Mouse (Mus musculus): ENCODE data around the gene Pla2g16. TPM values are rescaled to one million over a fixed set of nuclear protein-coding genes. Genes with fewer than 3 reads are reported as not detected.

Gene Pla2g16
- 53.6 TPM for polyA plus RNA-seq (2015; fragmentation: Illumina TruSeq; extraction: RNeasy Lipid Tissue Mini Kit (QIAGEN cat#74804); ENCODE audit: low read depth, low replicate concordance)

DNA sequence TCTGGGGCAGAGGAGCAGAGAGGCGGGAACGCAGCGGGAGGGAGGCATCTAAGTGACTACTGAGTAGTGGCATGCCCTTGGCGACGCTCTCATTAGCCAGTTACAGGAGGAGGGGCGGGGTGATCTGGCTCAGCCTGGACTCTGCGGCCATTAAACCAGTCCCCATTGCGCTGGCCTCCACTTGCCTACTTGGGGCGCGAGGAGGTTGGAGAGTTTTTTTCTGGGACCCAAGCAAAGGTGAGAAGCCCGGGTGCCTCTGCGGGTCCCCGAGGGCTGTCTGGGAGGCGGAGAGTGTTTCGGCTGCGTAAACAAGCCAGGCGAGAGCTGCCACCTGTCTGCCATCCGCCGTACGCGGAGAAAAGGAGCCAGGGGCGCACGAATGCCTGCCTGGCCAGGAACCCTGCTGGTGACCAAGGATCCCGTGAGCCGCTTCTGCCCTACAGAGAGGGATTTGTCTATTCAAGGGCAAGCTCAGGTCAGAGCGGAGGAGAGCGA lies at the start of gene Pla2g16:
TSS of gene Pla2g16 (plus strand) at position 132 of the 495 bp plus-strand sequence.

DNA sequence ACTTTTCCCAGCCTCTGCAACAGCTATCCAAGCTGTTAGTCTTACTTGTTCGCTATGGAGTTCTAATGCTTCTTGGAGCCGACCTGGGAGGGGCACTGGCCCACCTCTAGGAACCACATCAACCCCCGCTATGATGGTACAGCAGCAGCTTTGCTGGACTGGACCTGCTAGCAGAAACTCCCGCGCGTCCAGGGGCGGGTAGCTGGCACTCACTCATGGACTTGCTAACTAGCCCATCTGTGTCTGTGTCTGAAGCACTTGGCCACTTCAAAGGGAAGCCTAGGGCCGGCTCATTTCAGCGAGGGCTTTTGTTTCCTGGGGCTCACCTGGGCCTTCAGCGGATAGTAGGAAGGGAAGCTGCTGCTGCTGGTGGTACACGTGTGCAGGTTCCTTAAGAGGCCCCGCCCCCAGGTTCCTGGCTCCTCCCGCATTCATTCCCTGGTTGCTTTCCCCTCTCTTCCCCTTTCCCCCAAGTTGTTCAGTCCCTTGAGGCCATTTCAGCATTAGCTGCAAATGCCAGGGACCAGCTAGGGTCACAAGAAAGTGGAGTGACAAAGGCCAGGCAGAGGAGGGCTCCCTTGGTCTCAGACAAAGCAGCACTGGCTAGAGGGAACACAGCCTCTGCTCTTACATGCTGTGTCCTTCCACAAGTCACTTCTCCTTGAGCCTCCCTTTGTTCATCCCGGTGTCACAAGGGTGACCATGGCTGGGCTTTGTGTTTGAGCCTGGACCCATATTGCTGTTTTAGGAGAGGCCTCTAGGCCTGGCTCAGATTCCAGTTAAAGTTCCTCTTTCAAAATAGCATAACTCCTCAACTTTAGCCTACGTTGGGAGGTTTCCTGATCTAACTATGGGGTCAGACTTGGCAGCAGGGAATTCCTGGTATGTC lies 49.8 kb downstream of the Pla2g16 start, which contains the start of gene Lgals12:
TSS of gene Lgals12 (minus strand) at position 393 of the 889 bp plus-strand sequence.

DNA sequence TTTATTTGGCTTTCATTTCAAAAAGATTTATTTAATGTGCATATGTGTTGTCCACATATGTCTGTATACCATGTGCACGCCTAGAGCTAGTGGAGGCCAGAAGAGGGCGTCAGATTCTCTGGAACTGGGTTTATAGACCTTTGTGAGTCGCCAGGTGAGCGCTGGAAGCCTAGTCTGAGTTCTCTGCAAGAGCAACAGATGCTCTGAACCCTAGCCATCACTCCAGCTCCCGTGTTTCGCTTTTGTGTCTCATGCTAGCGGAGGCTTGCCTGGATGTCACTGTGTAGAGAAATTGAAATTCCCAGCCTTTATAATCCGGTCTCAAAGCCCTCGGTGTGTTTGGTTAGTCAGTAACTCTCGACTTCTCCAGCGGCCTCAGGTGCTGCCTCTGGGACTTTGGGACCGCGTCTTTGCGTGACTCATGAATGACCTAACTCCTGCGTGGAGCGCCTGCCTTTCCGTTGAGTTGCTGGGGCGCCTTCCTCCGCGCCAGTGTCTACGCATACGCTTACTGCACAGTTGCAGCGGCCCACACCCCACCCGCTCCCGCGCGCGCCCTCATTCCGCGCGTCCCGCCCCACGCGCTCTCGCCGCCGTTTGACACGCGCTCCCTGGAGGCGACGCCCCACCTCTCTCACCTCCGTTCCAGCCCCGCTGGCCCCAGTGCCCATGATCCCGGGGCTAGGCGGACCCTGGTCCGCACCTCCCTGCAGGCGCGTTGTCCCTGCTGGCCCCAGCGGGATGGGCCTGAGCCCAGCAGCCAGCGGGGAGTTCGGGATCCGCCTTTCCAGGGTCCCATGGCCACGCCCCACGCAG lies 54.9 kb downstream of the Pla2g16 start, which contains the start of gene Hrasls5:
TSS of gene Hrasls5 (plus strand) at position 600 of the 816 bp plus-strand sequence.

Other genes starting within 250 kb of the Pla2g16 start
- gene Mark2, start 215.6 kb upstream of the Pla2g16 start, polyA plus RNA-seq (2015; fragmentation: Illumina TruSeq; extraction: RNeasy Lipid Tissue Mini Kit (QIAGEN cat#74804); ENCODE audit: low read depth, low replicate concordance): 60.8 TPM
- 20.1 TPM for gene Spindoc, start 174.5 kb upstream of the Pla2g16 start, polyA plus RNA-seq (2015; fragmentation: Illumina TruSeq; extraction: RNeasy Lipid Tissue Mini Kit (QIAGEN cat#74804); ENCODE audit: low read depth, low replicate concordance)
- gene 2700081O15Rik, start 139.8 kb upstream of the Pla2g16 start, polyA plus RNA-seq (2015; fragmentation: Illumina TruSeq; extraction: RNeasy Lipid Tissue Mini Kit (QIAGEN cat#74804); ENCODE audit: low read depth, low replicate concordance): 18.2 TPM
- gene Rtn3, start 74.2 kb upstream of the Pla2g16 start, polyA plus RNA-seq (2015; fragmentation: Illumina TruSeq; extraction: RNeasy Lipid Tissue Mini Kit (QIAGEN cat#74804); ENCODE audit: low read depth, low replicate concordance): 871 TPM
- gene Atl3, start 63.4 kb upstream of the Pla2g16 start, polyA plus RNA-seq (2015; fragmentation: Illumina TruSeq; extraction: RNeasy Lipid Tissue Mini Kit (QIAGEN cat#74804); ENCODE audit: low read depth, low replicate concordance): 20.2 TPM
- not detected for gene Lgals12, start 49.7 kb downstream of the Pla2g16 start, polyA plus RNA-seq (2015; fragmentation: Illumina TruSeq; extraction: RNeasy Lipid Tissue Mini Kit (QIAGEN cat#74804); ENCODE audit: low read depth, low replicate concordance)
- gene Hrasls5, start 55.1 kb downstream of the Pla2g16 start, polyA plus RNA-seq (2015; fragmentation: Illumina TruSeq; extraction: RNeasy Lipid Tissue Mini Kit (QIAGEN cat#74804); ENCODE audit: low read depth, low replicate concordance): not detected
- not detected for gene Slc22a19, start 153.9 kb downstream of the Pla2g16 start, polyA plus RNA-seq (2015; fragmentation: Illumina TruSeq; extraction: RNeasy Lipid Tissue Mini Kit (QIAGEN cat#74804); ENCODE audit: low read depth, low replicate concordance)
- gene Slc22a26, start 245.2 kb downstream of the Pla2g16 start, polyA plus RNA-seq (2015; fragmentation: Illumina TruSeq; extraction: RNeasy Lipid Tissue Mini Kit (QIAGEN cat#74804); ENCODE audit: low read depth, low replicate concordance): not detected

Data from brain, adult 10 weeks (tissue).